Mouse (Mus musculus) CH12.LX (cell line): ENCODE results near the gene Defa26.
"Not testable (repeated sequence)": the region's sequence is repeated elsewhere in the genome, so short reads cannot be mapped to it uniquely, and the experiment has no call there.

Source experiments
- BHLHE40 ChIP-seq: IDR thresholded peaks from 2 replicates; pipeline ENCODE4 v1.6.1; 2011; ENCODE audit warnings: mild to moderate bottlenecking, low read depth, low read length, improper control_type of control experiment
- CTCF ChIP-seq, 2 experiments: IDR thresholded peaks in 1 of 2; conservative IDR thresholded peaks in 1 of 2; 2 replicates each; pipeline ENCODE4 v1.5.1; 2011 to 2012; ENCODE audit warnings: low read depth in 2 of 2, low read length in 2 of 2, improper control_type of control experiment in 1 of 2, inconsistent platforms in 1 of 2, mild to moderate bottlenecking in 1 of 2, moderate library complexity in 1 of 2
- E2F4 ChIP-seq: IDR thresholded peaks from 2 replicates; pipeline ENCODE4 v1.6.1; 2011; ENCODE audit warnings: low read depth, low read length, improper control_type of control experiment; ENCODE audit not compliant: insufficient replicate concordance
- EP300 ChIP-seq: IDR thresholded peaks from 2 replicates; pipeline ENCODE4 v1.6.1; 2011; ENCODE audit warnings: low read length, improper control_type of control experiment
- GABPA ChIP-seq: IDR thresholded peaks from 2 replicates; pipeline ENCODE4 v1.6.1; 2012; ENCODE audit warnings: low read depth, low read length, improper control_type of control experiment, inconsistent platforms; ENCODE audit not compliant: insufficient replicate concordance
- MAFK ChIP-seq: IDR thresholded peaks from 2 replicates; pipeline ENCODE4 v1.6.1; 2011; ENCODE audit warnings: low read length, improper control_type of control experiment; ENCODE audit not compliant: insufficient replicate concordance
- NRF1 ChIP-seq: IDR thresholded peaks from 2 replicates; pipeline ENCODE4 v1.6.1; 2014; ENCODE audit warnings: low read depth, mild to moderate bottlenecking, inconsistent platforms, low read length, improper control_type of control experiment, moderate library complexity
- POLR2A ChIP-seq: IDR thresholded peaks from 2 replicates; pipeline ENCODE4 v1.6.1; 2011; ENCODE audit warnings: low read depth, mild to moderate bottlenecking, improper control_type of control experiment, low read length
- SIN3A ChIP-seq: IDR thresholded peaks from 2 replicates; pipeline ENCODE4 v1.6.1; 2012; ENCODE audit warnings: low read length, improper control_type of control experiment, inconsistent platforms
- TBP ChIP-seq: conservative IDR thresholded peaks from 2 replicates; pipeline ENCODE4 v1.6.1; 2011; ENCODE audit warnings: low read depth, low read length, improper control_type of control experiment
- USF2 ChIP-seq: conservative IDR thresholded peaks from 2 replicates; pipeline ENCODE4 v1.6.1; 2011; ENCODE audit warnings: low read depth, low read length, improper control_type of control experiment
- ZC3H11A ChIP-seq: IDR thresholded peaks from 2 replicates; pipeline ENCODE4 v1.6.1; 2012; ENCODE audit warnings: low read depth, mild to moderate bottlenecking, inconsistent platforms, low read length, improper control_type of control experiment

DNA sequence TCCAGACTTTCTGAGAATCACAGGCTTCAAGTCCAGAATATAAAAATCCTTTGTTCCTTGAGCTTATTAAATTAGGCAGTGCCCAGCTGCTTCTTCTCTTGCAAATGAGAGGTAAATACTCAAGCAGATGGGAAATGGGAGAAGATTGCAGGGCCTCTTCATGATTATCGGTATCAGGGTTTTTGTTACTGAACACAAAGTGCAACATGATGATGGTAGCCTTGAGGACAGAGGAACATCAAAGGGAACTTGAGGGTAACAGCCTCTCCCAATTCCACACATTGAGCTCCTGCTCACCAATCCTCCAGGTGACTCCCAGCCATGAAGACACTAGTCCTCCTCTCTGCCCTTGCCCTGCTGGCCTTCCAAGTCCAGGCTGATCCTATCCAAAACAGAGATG, 35.3 kb upstream of the Defa26 start, which contains the start of gene Defa28:
- not testable (repeated sequence) for TF ChIP-seq NRF1; CTCF (conservative IDR thresholded peaks at IDR 0.05 in 1 of 2, IDR thresholded peaks at IDR 0.05 in 1 of 2; ENCODE audit: low read depth in 2 of 2, low read length in 2 of 2); SIN3A; ZC3H11A; E2F4; BHLHE40; EP300; TBP; USF2; GABPA; MAFK; POLR2A
